Mouse (Mus musculus) hindbrain, embryonic 12.5 days (tissue): Measurements from ENCODE around the gene Bnip2. TPM values are rescaled to one million over a fixed set of nuclear protein-coding genes. Genes with fewer than 3 reads are reported as not detected.

Experiments
- polyA plus RNA-seq: library from polyadenylated mRNA; unstranded; fragments of >200 nt; fragmentation: Nextera tagmentation; extraction: Ambion mirVana; gene quantifications from 2 replicates; pipeline ENCODE4 v1.2.1, GENCODE M21; 2016

Bnip2 gene
- polyA plus RNA-seq, 1 experiment from 2014 or later, result 109 TPM

Other genes starting within 250 kb of the Bnip2 start
- gene Foxb1, start 228.5 kb upstream of the Bnip2 start, polyA plus RNA-seq, result 5.5 and 7.5 TPM in 2 replicates
- 169 and 180 TPM in 2 replicates for gene Gtf2a2, start 23.1 kb downstream of the Bnip2 start, polyA plus RNA-seq
- not detected in 2 replicates for gene Gcnt3, start 48.6 kb downstream of the Bnip2 start, polyA plus RNA-seq
- gene Fam81a, start 153.1 kb downstream of the Bnip2 start, polyA plus RNA-seq, result 7.4 and 8.3 TPM in 2 replicates
- 16.2 and 17.9 TPM in 2 replicates for gene Myo1e, start 217.9 kb downstream of the Bnip2 start, polyA plus RNA-seq